In the genomic region with DNA sequence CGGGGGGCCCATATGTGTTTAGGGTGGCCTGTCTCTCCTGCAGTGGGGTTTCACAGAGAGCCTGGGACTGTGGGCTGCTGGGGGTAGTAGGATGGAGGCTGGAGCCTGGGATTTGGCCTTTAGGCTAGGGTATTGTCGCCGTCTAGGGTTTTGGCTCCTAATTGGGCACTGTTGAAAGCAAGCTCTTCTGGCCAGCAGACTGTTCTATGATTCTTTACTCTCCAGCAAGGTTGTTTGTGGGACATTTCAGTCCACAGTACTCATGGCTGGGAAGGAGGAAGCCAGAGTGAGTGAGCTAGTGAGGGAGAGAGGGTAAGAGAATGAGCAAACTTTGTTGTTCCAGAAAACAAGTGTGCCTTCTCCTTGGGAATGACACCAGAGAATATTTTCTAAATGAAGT, we compare ENCODE assay signal across 18 mouse cellular contexts.
"Had no signal": no experiment of that assay in that cellular context is flagged by ENCODE, and none has a peak within 500 bp of the region (broad histone marks: within the 10 kb centered on the region; RNA-seq: fewer than 3 reads in every experiment).

No protein-coding gene starts in this region.

- H3K4me2 ChIP-seq: limb, embryonic 13.5 days; liver, embryonic 13.5 days; midbrain, embryonic 12.5 days; midbrain, embryonic 15.5 days; neural tube, embryonic 12.5 days; neural tube, embryonic 15.5 days; stomach, embryonic 15.5 days had no signal

- DNase-seq: kidney, postnatal 4 days; left cerebral cortex, postnatal 4 days; liver, embryonic 13.5 days; lung, adult 2 months; lung, postnatal 14 days; lung, postnatal 4 days; right cerebral cortex, adult 18-20 months; right cerebral cortex, postnatal 14 days; right cerebral cortex, postnatal 4 days; spleen, adult 18-20 months; thymus, postnatal 25 days had no signal

- H3K9ac ChIP-seq: limb, embryonic 13.5 days; liver, embryonic 13.5 days; midbrain, embryonic 12.5 days; midbrain, embryonic 15.5 days; neural tube, embryonic 12.5 days; neural tube, embryonic 15.5 days; stomach, embryonic 15.5 days had no signal

- H3K36me3 ChIP-seq: limb, embryonic 13.5 days; liver, embryonic 13.5 days; midbrain, embryonic 12.5 days; midbrain, embryonic 15.5 days; neural tube, embryonic 12.5 days; neural tube, embryonic 15.5 days; stomach, embryonic 15.5 days had no signal

- ATAC-seq: intestine, postnatal 0 days; midbrain, embryonic 15.5 days had no signal

- H3K27me3 ChIP-seq: limb, embryonic 13.5 days; liver, embryonic 13.5 days; midbrain, embryonic 12.5 days; midbrain, embryonic 15.5 days; neural tube, embryonic 12.5 days; neural tube, embryonic 15.5 days; stomach, embryonic 15.5 days had no signal

- H3K9me3 ChIP-seq: limb, embryonic 13.5 days; liver, embryonic 13.5 days; midbrain, embryonic 12.5 days; midbrain, embryonic 15.5 days; neural tube, embryonic 12.5 days; neural tube, embryonic 15.5 days; stomach, embryonic 15.5 days had no signal

- H3K4me3 ChIP-seq: limb, embryonic 13.5 days; liver, embryonic 13.5 days; midbrain, embryonic 12.5 days; midbrain, embryonic 15.5 days; neural tube, embryonic 12.5 days; neural tube, embryonic 15.5 days; stomach, embryonic 15.5 days had no signal

- H3K27ac ChIP-seq: limb, embryonic 13.5 days; liver, embryonic 13.5 days; midbrain, embryonic 12.5 days; midbrain, embryonic 15.5 days; neural tube, embryonic 12.5 days; neural tube, embryonic 15.5 days; stomach, embryonic 15.5 days had no signal

- H3K4me1 ChIP-seq: liver, embryonic 13.5 days; midbrain, embryonic 12.5 days; midbrain, embryonic 15.5 days; neural tube, embryonic 12.5 days; stomach, embryonic 15.5 days had no signal
